Mouse (Mus musculus): ENCODE data around the gene Cul1.

- TF ChIP-seq CTCF (IDR thresholded peaks at IDR 0.05; ENCODE audit: low read depth) (no peak), EP300 (IDR thresholded peaks at IDR 0.05; ENCODE audit: low read depth) (no peak)
These were observed 1.7 kb downstream of the Cul1 start for GRCm38 (mm10) chr6:47454575-47455571.
